Mouse (Mus musculus) heart, adult 11 months (tissue): ENCODE data around the gene Slc15a5.

Source experiments
- DNase-seq: peaks from one replicate; pipeline ENCODE4 v3.0.0; 2022

The Slc15a5 gene

DNA sequence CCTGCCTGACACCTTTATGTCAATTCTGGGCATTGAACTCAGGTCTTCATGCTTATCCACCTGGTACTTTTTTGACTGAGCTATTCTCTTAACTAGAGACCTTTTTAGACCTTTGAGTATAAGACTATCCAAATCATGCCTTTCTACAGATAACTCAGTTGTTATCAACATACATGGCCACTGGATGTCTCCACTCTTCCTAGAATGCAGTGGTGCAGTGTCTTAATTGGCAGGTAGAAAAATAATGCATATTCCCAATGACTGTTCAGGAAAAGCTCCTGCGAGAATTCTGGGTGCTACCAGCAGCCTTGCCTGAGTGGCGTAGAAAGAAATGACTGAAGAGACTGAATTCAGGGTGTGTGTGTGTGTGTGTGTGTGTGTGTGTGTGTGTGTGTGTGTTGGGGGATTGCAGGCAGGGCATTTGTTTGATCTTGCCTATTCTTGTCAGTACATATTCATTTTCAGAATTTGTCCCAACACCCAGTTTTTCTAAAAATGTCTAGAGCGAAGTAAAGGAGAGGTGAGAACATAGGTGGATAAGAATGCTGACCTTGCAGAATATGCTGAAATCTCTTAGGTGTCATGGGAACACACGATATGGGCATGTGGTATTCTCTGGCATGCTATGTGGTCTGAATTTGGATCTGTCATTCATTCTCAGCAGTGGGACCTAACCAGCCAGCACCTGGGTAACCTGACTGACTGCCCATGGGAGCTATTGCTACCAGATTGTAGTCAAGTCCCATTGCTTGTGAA is 119.5 kb downstream of the Slc15a5 start:
- DNase-seq, result no peak

DNA sequence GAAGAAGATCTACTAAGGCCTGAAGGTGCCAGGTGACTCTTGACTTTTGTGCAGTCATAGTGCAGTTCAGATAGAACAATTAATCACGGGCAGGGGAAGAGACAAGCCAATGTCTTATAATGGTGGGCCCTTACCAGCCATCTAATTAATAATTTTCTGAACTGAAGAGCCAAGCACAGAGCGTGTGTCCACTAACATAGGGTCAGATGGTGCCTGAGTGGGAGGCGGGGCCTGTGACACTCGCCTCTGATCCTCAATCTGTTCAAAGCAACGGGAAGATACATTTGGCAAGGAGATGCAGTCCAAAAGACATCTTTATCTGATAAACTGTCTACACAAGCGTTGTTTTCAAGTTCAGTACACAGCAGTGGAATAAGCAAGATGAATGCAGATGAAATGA is 122.1 kb downstream of the Slc15a5 start:
- DNase-seq, result no peak

DNA sequence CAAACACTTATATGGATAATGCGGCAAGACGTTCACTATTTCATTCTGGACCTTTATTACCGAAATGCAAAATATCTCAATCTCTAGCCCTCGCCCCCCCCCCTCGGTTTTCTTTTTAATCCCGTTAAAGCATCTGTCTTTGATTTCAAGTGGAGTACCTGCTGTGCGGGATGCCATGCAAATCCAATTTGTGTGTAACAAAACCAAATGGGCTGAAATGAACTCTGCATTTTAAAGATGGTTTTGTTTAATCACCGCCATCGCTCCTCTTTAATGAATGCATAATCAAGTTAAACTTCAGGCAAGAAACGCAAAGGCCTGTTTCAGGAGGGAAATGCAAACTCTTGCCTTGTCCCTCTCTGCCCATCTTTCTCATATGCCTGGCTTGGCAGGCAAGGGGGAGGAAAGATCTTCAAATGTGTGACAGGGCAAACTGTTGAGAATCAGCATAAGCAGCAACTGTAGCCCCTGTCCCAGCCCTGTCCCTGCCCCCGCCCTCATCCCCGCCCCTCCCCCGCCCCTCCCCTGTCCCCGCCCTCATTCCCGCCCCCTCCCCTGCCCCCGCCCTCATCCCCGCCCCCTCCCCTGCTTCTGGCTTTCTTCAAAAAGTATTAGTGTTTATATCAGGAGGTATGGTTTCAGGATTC is 122.8 kb downstream of the Slc15a5 start:
- DNase-seq, result no peak

DNA sequence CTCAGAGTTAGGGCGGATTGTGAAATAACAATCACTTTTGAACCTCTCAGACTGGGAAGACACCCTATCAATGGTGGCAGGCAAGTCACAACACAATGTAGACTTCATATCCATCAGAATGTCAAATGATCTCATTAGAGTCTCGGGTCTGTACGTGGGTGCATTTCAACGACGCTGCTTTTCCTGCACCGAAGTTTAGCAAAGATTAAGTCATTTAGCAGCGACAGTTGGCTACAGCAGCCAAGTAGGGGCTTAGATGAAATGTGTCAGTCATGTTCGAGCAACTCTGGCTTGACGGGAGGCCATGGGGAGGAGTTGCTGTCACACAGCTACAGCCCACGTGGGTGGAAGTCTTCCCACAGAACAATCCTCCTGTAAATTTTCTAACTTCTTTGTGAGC is 133.2 kb downstream of the Slc15a5 start:
- DNase-seq, result peak; percentile 71

DNA sequence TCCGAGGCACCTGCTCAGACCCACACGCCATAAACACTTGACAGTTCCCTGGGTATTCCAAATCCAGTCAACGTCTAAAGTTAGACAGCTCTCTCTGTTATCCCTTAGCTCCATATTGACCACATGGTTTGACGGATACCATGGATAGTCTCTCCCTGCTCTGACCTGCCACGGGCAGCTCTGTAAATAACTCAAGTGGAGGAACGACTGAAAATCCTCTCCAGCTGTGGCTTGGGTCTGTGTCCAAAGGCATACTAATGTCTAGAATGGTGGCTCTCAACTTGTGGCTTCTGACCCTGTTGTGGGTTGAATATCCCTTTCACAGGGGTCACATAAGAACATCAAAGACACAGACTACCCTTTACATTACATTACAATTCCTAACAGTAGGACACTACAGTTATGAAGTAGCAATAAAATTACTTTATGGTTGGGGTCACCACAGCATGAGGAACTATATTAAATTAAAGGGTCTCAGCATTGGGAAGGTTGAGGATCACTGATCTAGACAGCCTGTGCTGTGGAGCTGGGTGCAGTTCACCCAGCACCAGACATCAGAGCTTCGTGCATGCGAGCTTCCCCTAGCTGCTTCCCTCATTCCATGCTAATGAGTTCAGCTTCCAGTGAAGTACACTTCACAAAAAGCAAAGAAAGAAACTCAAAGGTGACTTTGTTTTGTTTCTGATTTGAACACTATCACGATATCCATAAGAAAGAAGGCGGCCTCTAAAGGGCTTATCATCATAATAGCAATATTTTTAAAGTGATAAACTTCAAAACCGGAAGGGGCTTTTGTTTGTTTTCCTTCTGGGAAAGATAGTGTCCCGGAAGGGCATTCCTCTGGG is 139.1 kb downstream of the Slc15a5 start:
- DNase-seq, result peak; percentile 44

DNA sequence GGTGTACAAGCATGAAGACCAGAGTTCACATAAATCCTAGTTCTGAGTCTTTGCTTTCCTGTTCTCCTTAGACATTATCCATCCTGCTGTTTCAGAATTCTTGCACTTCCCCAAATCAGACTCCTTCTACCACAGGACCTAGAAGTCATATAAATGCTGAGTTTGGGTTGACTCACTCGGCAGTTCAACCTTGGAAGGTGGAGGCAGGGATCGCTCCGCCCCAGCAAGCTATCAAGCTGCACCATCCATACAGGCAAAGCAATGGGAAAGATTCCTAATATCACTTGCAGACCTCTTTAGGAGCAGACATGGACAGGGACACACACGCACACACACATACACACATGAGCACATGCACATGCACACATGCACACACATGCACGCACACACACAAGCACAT is 142.2 kb downstream of the Slc15a5 start:
- DNase-seq, result peak; percentile 78

DNA sequence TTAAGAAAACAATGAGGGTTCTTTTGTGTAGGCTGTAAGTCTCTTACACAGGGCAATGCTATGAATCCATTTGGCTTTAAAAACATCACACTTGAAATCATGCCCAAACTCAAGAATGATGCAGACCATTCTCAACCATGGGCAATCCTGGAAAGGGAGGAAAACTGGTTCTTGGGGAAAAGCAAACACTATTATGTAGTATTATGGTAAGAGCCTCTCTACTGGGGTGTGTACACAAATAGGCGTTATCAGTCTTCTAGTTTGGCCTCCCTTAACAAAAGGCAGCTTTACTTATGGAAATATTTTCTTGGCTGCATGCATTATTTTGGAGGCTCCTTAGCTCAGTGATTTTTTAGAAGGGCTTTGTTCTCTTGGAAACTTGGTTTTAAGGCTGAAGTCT is 143.4 kb downstream of the Slc15a5 start:
- no peak for DNase-seq

DNA sequence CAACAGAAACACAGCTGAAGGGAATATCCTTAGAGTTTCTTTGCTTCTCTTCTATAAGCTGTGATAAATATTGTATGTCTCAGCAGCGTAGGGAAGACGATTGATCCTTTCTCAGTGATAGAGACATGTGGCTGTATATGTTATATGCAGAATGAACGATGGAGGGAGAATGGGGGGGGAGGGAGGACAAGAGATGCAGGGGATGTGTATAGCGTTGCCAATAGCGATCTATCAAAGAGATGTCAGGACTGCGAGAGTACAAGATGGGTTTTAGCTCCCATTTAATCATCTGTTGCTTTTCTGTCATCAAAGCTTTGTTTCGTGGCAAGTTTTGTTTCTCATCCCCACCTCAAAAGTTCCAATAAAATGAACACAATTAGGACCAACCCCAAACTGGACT is 143.9 kb downstream of the Slc15a5 start:
- peak; percentile 44 for DNase-seq

DNA sequence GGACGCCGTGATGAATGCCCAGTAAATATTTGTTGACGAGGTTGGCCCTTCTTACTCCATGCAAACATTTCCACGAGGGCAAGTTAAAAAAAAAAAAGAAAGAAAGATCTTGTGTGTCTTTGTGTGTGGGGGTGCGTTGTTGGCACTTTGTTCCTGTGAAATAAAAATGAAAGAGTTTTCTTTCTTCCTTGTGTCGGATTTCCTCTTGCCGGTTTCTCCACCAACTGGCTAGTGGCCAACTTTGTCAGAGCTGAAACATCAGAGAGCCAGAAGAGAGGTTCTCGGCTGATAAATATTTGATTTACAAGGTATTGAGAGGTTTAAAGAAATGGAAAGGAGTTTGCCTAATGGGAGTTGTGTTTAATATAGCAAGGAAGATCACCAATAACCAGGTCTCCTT is 144.4 kb downstream of the Slc15a5 start:
- peak; percentile 19 for DNase-seq

DNA sequence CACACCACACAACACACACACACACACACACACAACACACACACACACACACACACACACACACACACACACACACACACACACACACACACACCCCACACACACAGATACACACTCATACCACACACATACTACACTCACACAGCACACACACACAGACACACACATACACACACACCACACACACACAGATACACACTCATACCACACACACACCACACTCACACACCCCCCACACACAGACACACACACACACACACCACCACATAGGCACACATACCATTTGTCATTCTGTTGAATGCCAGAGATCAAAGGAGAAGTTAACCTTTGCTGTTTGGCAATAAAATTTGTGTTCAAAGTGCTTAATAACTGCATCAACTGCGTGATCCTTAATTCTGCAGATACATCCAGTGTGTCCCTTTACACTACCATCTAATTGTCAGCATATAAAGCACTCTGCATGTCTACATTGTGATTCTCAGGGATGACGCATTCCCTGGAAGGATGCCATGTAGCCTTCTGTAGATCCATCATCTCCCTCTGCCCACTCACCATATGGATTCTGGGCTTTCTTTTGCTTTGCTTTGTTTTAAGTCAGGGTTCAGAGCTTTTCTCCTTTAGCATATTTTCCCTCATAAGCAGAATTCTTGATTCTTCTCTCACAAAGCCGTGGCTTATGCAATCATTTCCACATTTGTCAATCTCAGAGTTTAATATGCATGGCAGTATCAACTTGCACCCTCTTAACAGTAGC is 145.0 kb downstream of the Slc15a5 start:
- peak; percentile 21 for DNase-seq
